Mouse (Mus musculus) adrenal gland, postnatal 14 days (tissue): ENCODE data around the gene Chrm5. TPM values are rescaled to one million over a fixed set of nuclear protein-coding genes. Genes with fewer than 3 reads are reported as not detected.

Experiments used
- total RNA-seq: library from RNA; stranded (reverse); gene quantifications from 2 replicates; pipeline ENCODE4 v1.2.3, GENCODE M21; 2021

Chrm5 gene
- total RNA-seq, 1 experiment from 2014 or later: not detected

Other genes with a start within 250 kb of the Chrm5 start
- 6.6 and 6.9 TPM in 2 replicates for gene Lpcat4, start 241.3 kb downstream of the Chrm5 start, total RNA-seq
- gene Nutm1, start 221.5 kb downstream of the Chrm5 start, total RNA-seq: not detected in 2 replicates
- gene Nop10, start 218.8 kb downstream of the Chrm5 start, total RNA-seq: 128 and 139 TPM in 2 replicates
- 35.0 and 48.5 TPM in 2 replicates for gene Slc12a6, start 214.9 kb downstream of the Chrm5 start, total RNA-seq
- gene Gm21985, start 214.5 kb downstream of the Chrm5 start, total RNA-seq: not detected in 2 replicates
- 86.8 and 89.1 TPM in 2 replicates for gene Emc4, start 112.7 kb downstream of the Chrm5 start, total RNA-seq
- 12.3 and 12.4 TPM in 2 replicates for gene Katnbl1, start 101.6 kb downstream of the Chrm5 start, total RNA-seq
- 25.1 and 25.5 TPM in 2 replicates for gene Emc7, start 25.8 kb downstream of the Chrm5 start, total RNA-seq
- gene Aven, start 12.2 kb upstream of the Chrm5 start, total RNA-seq: 15.3 and 15.4 TPM in 2 replicates